Mouse (Mus musculus) stomach, postnatal 0 days (tissue): Measurements from ENCODE around the gene Tnfrsf9. TPM values are rescaled to one million over a fixed set of nuclear protein-coding genes. Genes with fewer than 3 reads are reported as not detected.

ENCODE experiments used
- ATAC-seq: fragments of 200-750 bp; cut with Nextera tagmentation; 2 replicates; pipeline ENCODE4 v1.8.0; 2017; ENCODE audit not compliant: low FRiP score, low TSS enrichment
- DNase-seq: peaks from one replicate; pipeline ENCODE4 v3.0.0-alpha.2; 2016; ENCODE audit warnings: low spot score
- H3K27ac ChIP-seq: fragments of 300-500 bp; sonication (generic); replicated peaks from 2 replicates; pipeline ENCODE4 v1.5.1; 2014; ENCODE audit warnings: mild to moderate bottlenecking, control low read depth
- H3K27me3 ChIP-seq: fragments of 300-500 bp; sonication (generic); 2 replicates; pipeline ENCODE4 v1.6.1; 2014; ENCODE audit warnings: low read length; ENCODE audit not compliant: control insufficient read depth, insufficient read depth
- H3K36me3 ChIP-seq: fragments of 300-500 bp; sonication (generic); 2 replicates; pipeline ENCODE4 v1.6.1; 2014; ENCODE audit warnings: low read length, mixed read lengths; ENCODE audit not compliant: control insufficient read depth, insufficient read depth
- H3K4me1 ChIP-seq: fragments of 300-500 bp; sonication (generic); replicated peaks from 2 replicates; pipeline ENCODE4 v1.6.1; 2014; ENCODE audit warnings: antibody characterized with exemption; ENCODE audit not compliant: control insufficient read depth, insufficient read depth
- H3K4me2 ChIP-seq: fragments of 300-500 bp; sonication (generic); replicated peaks from 2 replicates; pipeline ENCODE4 v1.6.1; 2014; ENCODE audit warnings: low read depth, mild to moderate bottlenecking, control low read depth, moderate library complexity
- H3K4me3 ChIP-seq: fragments of 300-500 bp; sonication (generic); 2 replicates; pipeline ENCODE4 v1.5.1; 2014; ENCODE audit warnings: low read depth, low read length, control low read depth
- H3K9ac ChIP-seq: fragments of 300-500 bp; sonication (generic); 2 replicates; pipeline ENCODE4 v1.6.1; 2014; ENCODE audit warnings: mild to moderate bottlenecking, low read length, control low read depth, mixed read lengths
- H3K9me3 ChIP-seq: fragments of 300-500 bp; sonication (generic); 2 replicates; pipeline ENCODE4 v1.6.1; 2016; ENCODE audit warnings: low read length; ENCODE audit not compliant: control insufficient read depth
- CTCF ChIP-seq: IDR thresholded peaks from 2 replicates; pipeline ENCODE4 v1.5.1; 2016; ENCODE audit warnings: antibody characterized with exemption, low read depth, mild to moderate bottlenecking, moderate library complexity
- EP300 ChIP-seq: optimal IDR thresholded peaks from 2 replicates; pipeline ENCODE3; 2016; ENCODE audit warnings: antibody characterized with exemption
- WGBS: fragments of 180-500 bp; shearing (Covaris S2); extraction: QIAGEN DNeasy Blood & Tissue Kit; methylation state at CpG from one replicate; pipeline ENCODE4 v1.1.7; 2014; 5-methylcytosine and 5-hydroxymethylcytosine counted together
- polyA plus RNA-seq: library from polyadenylated mRNA; unstranded; fragments of >200 nt; fragmentation: Nextera tagmentation; extraction: Ambion mirVana; gene quantifications from 2 replicates; pipeline ENCODE4 v1.2.1, GENCODE M21; 2015

Tnfrsf9 gene
- polyA plus RNA-seq, 1 experiment from 2014 or later, result 0.22 TPM

DNA sequence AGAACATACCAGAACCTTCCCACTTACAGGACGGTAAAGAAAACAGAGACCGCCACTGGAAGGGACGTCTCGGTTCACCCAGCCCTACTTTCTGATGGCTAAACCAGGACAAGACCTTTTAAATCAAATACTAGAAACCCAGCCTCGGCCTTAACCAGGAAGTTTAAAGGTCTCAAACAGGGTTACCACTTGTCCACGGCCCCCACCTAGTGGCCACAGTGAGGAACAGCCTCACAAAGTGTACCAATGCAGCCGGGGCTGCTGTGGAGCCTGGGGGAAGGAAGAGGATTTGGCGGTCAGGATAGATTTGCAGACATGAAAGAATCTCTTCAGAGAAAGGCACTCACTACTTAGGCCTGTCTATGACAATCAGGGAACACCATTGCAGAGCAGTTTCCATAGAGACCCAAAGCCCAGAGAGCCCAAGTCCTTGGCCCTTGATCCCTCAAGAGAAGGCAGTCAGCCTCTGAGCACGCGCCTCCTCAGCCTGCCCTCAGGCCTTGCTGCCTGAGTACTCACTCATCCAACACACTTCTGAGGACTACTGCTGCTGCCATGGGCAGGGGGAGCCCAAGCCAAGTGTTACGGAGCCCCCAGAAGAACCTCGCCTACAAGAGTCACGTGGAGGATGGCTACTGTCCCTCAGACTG is 15.5 kb upstream of the Tnfrsf9 start:
- H3K9me3 ChIP-seq, result no peaks in the 10 kb centered on the region
- no peak overlapping the region for H3K4me3 ChIP-seq
- H3K36me3 ChIP-seq, result peaks cover 27% of the 10 kb centered on the region
- no peaks in the 10 kb centered on the region for H3K27me3 ChIP-seq
- no peak overlapping the region for H3K4me2 ChIP-seq
- ATAC-seq (peak; percentile 50; the same call in 1 of the 2 replicates), DNase-seq (peak; percentile 86)
- TF ChIP-seq CTCF (peak; percentile 99), EP300 (no peak)
- no peaks in the 10 kb centered on the region for H3K4me1 ChIP-seq
- WGBS, result 51% methylated on average over 13 of the region's 13 CpGs
- H3K27ac ChIP-seq, result no peak overlapping the region
- 0 out of 2 replicates have a peak overlapping the region, but pooled peaks have one; percentile 2 for H3K9ac ChIP-seq

DNA sequence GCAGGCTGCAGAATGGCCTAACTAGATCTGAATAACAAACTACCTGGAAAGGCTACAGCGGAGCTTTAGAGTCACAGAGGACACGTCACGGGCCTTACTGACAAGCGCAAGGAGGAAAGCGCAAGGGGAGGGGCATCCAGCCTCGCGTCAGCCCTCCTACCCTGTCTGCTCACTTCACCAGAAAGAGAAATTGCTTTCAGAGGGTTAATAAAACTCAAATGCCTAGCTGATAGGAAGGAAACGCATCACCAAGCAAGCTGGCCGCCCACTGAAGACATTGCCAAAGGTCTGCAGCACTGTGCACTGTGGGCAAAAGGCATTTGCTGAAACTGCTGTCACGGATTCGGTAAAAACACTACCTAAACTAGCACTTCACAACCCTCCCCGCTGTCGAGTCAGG is 13.9 kb upstream of the Tnfrsf9 start:
- Histone ChIP-seq H3K9ac (no peak overlapping the region), H3K27me3 (no peaks in the 10 kb centered on the region), H3K4me3 (no peak overlapping the region), H3K4me1 (no peaks in the 10 kb centered on the region), H3K36me3 (peaks cover 27% of the 10 kb centered on the region), H3K9me3 (no peaks in the 10 kb centered on the region), H3K27ac (no peak overlapping the region), H3K4me2 (no peak overlapping the region)
- 94% methylated on average over 13 of the region's 13 CpGs for WGBS
- no peak for ATAC-seq
- TF ChIP-seq EP300 (no peak), CTCF (no peak)
- DNase-seq, result no peak

DNA sequence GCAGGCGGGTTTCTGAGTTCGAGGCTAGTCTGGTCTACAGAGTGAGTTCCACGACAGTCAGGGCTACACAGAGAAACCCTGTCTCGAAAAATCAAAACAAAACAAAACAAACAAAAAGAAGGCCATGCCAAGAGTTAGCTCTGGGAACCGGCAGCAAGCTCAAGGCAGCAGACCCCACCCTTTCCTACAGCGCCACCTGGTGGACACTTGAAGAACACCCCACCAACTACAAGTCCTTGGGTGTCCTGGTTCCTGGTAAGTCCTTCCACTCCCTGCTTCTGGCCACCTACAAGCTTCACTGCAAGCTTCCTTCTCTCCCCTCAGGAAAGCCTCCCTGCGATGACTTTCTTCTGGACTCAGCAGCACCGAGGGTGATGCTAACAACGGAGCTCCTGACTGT is 12.7 kb upstream of the Tnfrsf9 start:
- Histone ChIP-seq H3K27me3 (no peaks in the 10 kb centered on the region), H3K9me3 (no peaks in the 10 kb centered on the region), H3K4me3 (no peak overlapping the region), H3K4me1 (no peaks in the 10 kb centered on the region), H3K9ac (no peak overlapping the region), H3K36me3 (peaks cover 30% of the 10 kb centered on the region), H3K4me2 (no peak overlapping the region), H3K27ac (no peak overlapping the region)
- TF ChIP-seq EP300 (no peak), CTCF (peak; percentile 87)
- 58% methylated on average over 9 of the region's 9 CpGs for WGBS
- peak; percentile 74 for DNase-seq
- peak; percentile 40 for ATAC-seq

DNA sequence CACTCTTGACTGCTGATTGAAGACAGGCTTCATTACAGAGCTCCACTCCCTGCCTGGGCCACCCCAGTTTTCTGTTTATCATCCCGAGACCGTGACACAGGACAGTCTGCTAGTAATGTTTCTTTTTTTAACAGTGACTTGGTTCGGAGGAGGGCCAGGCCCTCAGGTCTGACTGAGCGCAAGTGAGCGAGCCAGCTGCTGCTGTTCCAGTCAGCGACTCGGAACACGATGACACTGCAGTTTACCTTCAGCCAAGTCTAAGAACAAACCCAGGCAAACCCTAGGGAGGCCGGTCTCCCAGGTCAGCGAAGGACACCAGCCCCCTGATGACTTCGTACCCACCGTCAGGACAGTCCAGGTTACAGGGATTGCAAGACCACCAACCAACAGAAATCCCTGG is 12.3 kb upstream of the Tnfrsf9 start:
- no peak overlapping the region for H3K4me2 ChIP-seq
- peaks cover 30% of the 10 kb centered on the region for H3K36me3 ChIP-seq
- no peak overlapping the region for H3K9ac ChIP-seq
- WGBS, result 83% methylated on average over 12 of the region's 12 CpGs
- H3K9me3 ChIP-seq, result no peaks in the 10 kb centered on the region
- no peak overlapping the region for H3K4me3 ChIP-seq
- DNase-seq (peak; percentile 12), ATAC-seq (peak; percentile 10; the same call in 1 of the 2 replicates)
- no peak for TF ChIP-seq CTCF
- TF ChIP-seq EP300, result no peak
- no peaks in the 10 kb centered on the region for H3K4me1 ChIP-seq
- no peaks in the 10 kb centered on the region for H3K27me3 ChIP-seq
- no peak overlapping the region for H3K27ac ChIP-seq

DNA sequence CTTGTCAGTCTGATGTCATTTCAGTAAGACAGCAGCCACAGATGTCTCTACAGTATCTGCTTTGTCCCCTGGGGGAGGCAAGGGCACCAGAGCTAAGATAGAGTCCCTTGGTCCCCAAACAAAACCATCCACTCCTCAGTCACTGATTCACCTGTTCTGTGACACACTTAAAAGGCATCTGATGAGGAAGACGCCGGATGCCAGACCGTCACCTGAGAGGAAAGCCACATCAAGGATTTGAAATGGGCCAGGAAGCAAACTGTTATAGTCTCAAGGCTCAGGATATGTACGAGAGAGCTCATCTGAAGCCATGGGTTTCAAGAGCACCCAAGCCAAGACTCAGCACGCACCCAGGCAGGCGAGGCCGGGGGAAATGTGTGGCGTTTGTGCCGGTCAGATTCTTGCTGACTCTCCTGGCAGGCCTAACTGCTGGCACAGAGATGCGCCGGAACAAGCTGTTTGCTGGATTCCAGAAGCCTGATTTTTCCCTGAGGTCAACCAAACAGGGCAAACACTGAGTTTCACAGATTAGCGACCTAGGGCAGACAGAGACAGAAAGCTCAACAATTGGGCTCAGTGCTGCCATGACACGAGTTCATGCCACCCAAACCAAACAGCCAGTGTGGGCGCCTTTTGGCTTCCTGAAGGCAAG is 11.1 kb upstream of the Tnfrsf9 start:
- H3K4me1 ChIP-seq, result no peaks in the 10 kb centered on the region
- 91% methylated on average over 14 of the region's 14 CpGs for WGBS
- H3K9me3 ChIP-seq, result no peaks in the 10 kb centered on the region
- no peak for TF ChIP-seq EP300
- TF ChIP-seq CTCF, result no peak
- DNase-seq (no peak), ATAC-seq (no peak)
- H3K4me3 ChIP-seq, result no peak overlapping the region
- H3K4me2 ChIP-seq, result no peak overlapping the region
- peaks cover 26% of the 10 kb centered on the region for H3K36me3 ChIP-seq
- no peak overlapping the region for H3K9ac ChIP-seq
- H3K27ac ChIP-seq, result no peak overlapping the region
- no peaks in the 10 kb centered on the region for H3K27me3 ChIP-seq

DNA sequence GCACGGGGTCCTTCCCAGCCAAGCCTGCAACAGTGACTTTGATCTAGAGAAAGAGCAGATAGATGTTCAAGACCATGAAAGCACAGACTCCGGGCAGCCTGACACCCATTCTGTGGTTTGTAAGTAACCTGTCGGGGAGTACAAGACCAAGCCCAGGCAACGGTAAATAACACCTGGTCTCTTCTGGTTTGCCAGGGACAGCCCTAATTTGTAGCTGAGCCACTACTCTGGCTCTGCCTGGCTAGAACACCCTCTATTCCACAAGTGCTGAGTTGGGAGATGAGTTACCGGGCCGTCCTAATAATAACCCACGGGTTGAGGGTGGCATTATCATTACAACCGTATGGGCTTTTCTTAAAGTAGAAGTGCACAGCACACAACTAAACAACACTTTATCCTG is 7.3 kb upstream of the Tnfrsf9 start:
- WGBS, result 92% methylated on average over 8 of the region's 8 CpGs
- H3K9ac ChIP-seq, result no peak overlapping the region
- H3K4me3 ChIP-seq, result no peak overlapping the region
- ATAC-seq (no peak), DNase-seq (no peak)
- H3K4me1 ChIP-seq, result no peaks in the 10 kb centered on the region
- H3K4me2 ChIP-seq, result no peak overlapping the region
- TF ChIP-seq CTCF (no peak), EP300 (no peak)
- no peaks in the 10 kb centered on the region for H3K9me3 ChIP-seq
- peaks cover 15% of the 10 kb centered on the region; the same call in 1 of the 2 replicates for H3K36me3 ChIP-seq
- H3K27me3 ChIP-seq, result no peaks in the 10 kb centered on the region
- no peak overlapping the region for H3K27ac ChIP-seq
